21 mouse cellular contexts compared by ENCODE assay signal in genomic region chr4:98569904-98570303, GRCm38 (mm10).
DNase-seq lines count a peak whose midpoint lies in the region; ATAC-seq and TF ChIP-seq lines count a peak whose summit lies in the region.
"Had no signal": no experiment of that assay in that cellular context is flagged by ENCODE, and none has a peak within 500 bp of the region (broad histone marks: within the 10 kb centered on the region; RNA-seq: fewer than 3 reads in every experiment).

No protein-coding gene starts in this region.

- H3K9ac ChIP-seq in kidney, postnatal 0 days (ENCODE audit: low read depth, low read length) = no peak overlapping the region
- no peak overlapping the region for H3K9ac ChIP-seq in embryonic facial prominence, embryonic 14.5 days (ENCODE audit: low read depth, low read length)
- H3K9ac ChIP-seq: forebrain, embryonic 15.5 days; hindbrain, embryonic 15.5 days; lung, embryonic 15.5 days had no signal

- DNase-seq in kidney, postnatal 0 days (ENCODE audit: low spot score) = peak; percentile 49
- no peak for DNase-seq in kidney, postnatal 25 days
- DNase-seq in lung, postnatal 10 days = peak; percentile 35
- DNase-seq in lung, postnatal 25 days (ENCODE audit: low spot score) = no peak
- peak; percentile 42 for DNase-seq in embryonic facial prominence, embryonic 14.5 days (ENCODE audit: low spot score)
- no peak for DNase-seq in testis, postnatal 10 days (ENCODE audit: low spot score)
- DNase-seq in right cerebral cortex, postnatal 36 days (ENCODE audit: low spot score in 2 of 2) = no peak
- DNase-seq: adrenal gland, adult 2 months; B cell, adult 2 months; cerebellum, adult 11-12 months; cerebellum, postnatal 10 days; kidney, postnatal 10 days; right cerebral cortex, postnatal 4 days had no signal

- H3K4me2 ChIP-seq in kidney, postnatal 0 days (ENCODE audit: low read length) = no peak overlapping the region
- no peak overlapping the region for H3K4me2 ChIP-seq in embryonic facial prominence, embryonic 14.5 days (ENCODE audit: low read depth, low read length)
- H3K4me2 ChIP-seq: forebrain, embryonic 15.5 days; hindbrain, embryonic 15.5 days; lung, embryonic 15.5 days had no signal

- no peaks in the 10 kb centered on the region for H3K4me1 ChIP-seq in kidney, postnatal 0 days (replicated peaks; ENCODE audit: insufficient read depth, low read length)
- no peaks in the 10 kb centered on the region for H3K4me1 ChIP-seq in embryonic facial prominence, embryonic 14.5 days (ENCODE audit: control insufficient read depth, insufficient read depth, low read length)
- H3K4me1 ChIP-seq: forebrain, embryonic 15.5 days; heart, embryonic 10.5 days; hindbrain, embryonic 15.5 days; limb, embryonic 10.5 days had no signal

- no peaks in the 10 kb centered on the region for H3K9me3 ChIP-seq in kidney, postnatal 0 days (replicated peaks; ENCODE audit: low read length)
- H3K9me3 ChIP-seq in embryonic facial prominence, embryonic 14.5 days (ENCODE audit: control insufficient read depth, low read length) = 0 out of 2 replicates have a peak, but pooled peaks cover 6% of the 10 kb centered on the region
- H3K9me3 ChIP-seq: forebrain, embryonic 15.5 days; heart, embryonic 10.5 days; hindbrain, embryonic 15.5 days; limb, embryonic 10.5 days; lung, embryonic 15.5 days had no signal

- no peak for ATAC-seq in kidney, postnatal 0 days (replicated peaks; ENCODE audit: low FRiP score, low read depth)
- 0 out of 2 replicates have a peak, but pooled peaks have one; percentile 44 for ATAC-seq in embryonic facial prominence, embryonic 14.5 days (ENCODE audit: low read depth)
- ATAC-seq: forebrain, embryonic 15.5 days; Patski had no signal

- no peaks in the 10 kb centered on the region for H3K27me3 ChIP-seq in kidney, postnatal 0 days (ENCODE audit: insufficient read depth, low read length)
- no peaks in the 10 kb centered on the region for H3K27me3 ChIP-seq in embryonic facial prominence, embryonic 14.5 days (replicated peaks; ENCODE audit: control insufficient read depth, insufficient read depth, low read length)
- H3K27me3 ChIP-seq: CH12.LX; forebrain, embryonic 15.5 days; hindbrain, embryonic 15.5 days; lung, embryonic 15.5 days; Patski had no signal

- WGBS in kidney, postnatal 0 days = 27% methylated on average over 4 of the region's 4 CpGs
- 19% methylated on average over 4 of the region's 4 CpGs for WGBS in embryonic facial prominence, embryonic 14.5 days

- no peak overlapping the region for H3K4me3 ChIP-seq in kidney, postnatal 0 days (replicated peaks; ENCODE audit: low read depth, low read length)
- no peak overlapping the region for H3K4me3 ChIP-seq in embryonic facial prominence, embryonic 14.5 days (ENCODE audit: low read depth, low read length)
- H3K4me3 ChIP-seq: forebrain, embryonic 15.5 days; heart, embryonic 10.5 days; hindbrain, embryonic 15.5 days; limb, embryonic 10.5 days; lung, embryonic 15.5 days had no signal

- H3K36me3 ChIP-seq in kidney, postnatal 0 days (ENCODE audit: insufficient read depth, low read length) = no peaks in the 10 kb centered on the region
- no peaks in the 10 kb centered on the region for H3K36me3 ChIP-seq in embryonic facial prominence, embryonic 14.5 days (ENCODE audit: control insufficient read depth, insufficient read depth, low read length)
- H3K36me3 ChIP-seq: forebrain, embryonic 15.5 days; G1E; heart, embryonic 10.5 days; hindbrain, embryonic 15.5 days; limb, embryonic 10.5 days; lung, embryonic 15.5 days had no signal

- TF ChIP-seq CTCF in kidney, postnatal 0 days (IDR thresholded peaks at IDR 0.05; ENCODE audit: low read depth) = no peak

- no peak overlapping the region for H3K27ac ChIP-seq in kidney, postnatal 0 days
- no peak overlapping the region for H3K27ac ChIP-seq in embryonic facial prominence, embryonic 14.5 days (replicated peaks; ENCODE audit: low read depth, low read length)
- H3K27ac ChIP-seq: forebrain, embryonic 15.5 days; heart, embryonic 10.5 days; hindbrain, embryonic 15.5 days; limb, embryonic 10.5 days; lung, embryonic 15.5 days had no signal

Comparison
In these comparisons a context has a peak if more than half of its experiments do, and no peak if none do; other contexts are left out.
1. DNase-seq: peak in kidney, postnatal 0 days (single experiment), lung, postnatal 10 days (single experiment) and embryonic facial prominence, embryonic 14.5 days (single experiment); none in kidney, postnatal 25 days (0 of 2), lung, postnatal 25 days (single experiment), testis, postnatal 10 days (single experiment) and right cerebral cortex, postnatal 36 days (0 of 2).